Mouse (Mus musculus) liver, embryonic 11.5 days (tissue): ENCODE measurements around the gene Pde4dip. TPM values are rescaled to one million over a fixed set of nuclear protein-coding genes. Genes with fewer than 3 reads are reported as not detected.

Experiments used
- ATAC-seq: fragments of 200-750 bp; cut with Nextera tagmentation; replicated peaks from 2 replicates; pipeline ENCODE4 v1.8.0; 2017; ENCODE audit warnings: moderate number of reproducible peaks, mild to moderate bottlenecking, moderate TSS enrichment, moderate library complexity; ENCODE audit not compliant: low FRiP score
- DNase-seq: peaks from one replicate; pipeline ENCODE4 v3.0.0-alpha.2; 2017; ENCODE audit warnings: low spot score
- H3K27ac ChIP-seq: fragments of 300-500 bp; sonication (generic); 2 replicates; pipeline ENCODE4 v1.5.1; 2014; ENCODE audit warnings: mild to moderate bottlenecking, low read depth, low read length, control low read depth
- H3K27me3 ChIP-seq: fragments of 300-500 bp; sonication (generic); replicated peaks from 2 replicates; pipeline ENCODE4 v1.6.1; 2014; ENCODE audit warnings: low read length, mixed read lengths; ENCODE audit not compliant: control insufficient read depth, insufficient read depth
- H3K36me3 ChIP-seq: fragments of 300-500 bp; sonication (generic); 2 replicates; pipeline ENCODE4 v1.6.1; 2014; ENCODE audit warnings: mild to moderate bottlenecking, low read length, moderate library complexity, mixed read lengths; ENCODE audit not compliant: control insufficient read depth, insufficient read depth
- H3K4me1 ChIP-seq: fragments of 300-500 bp; sonication (generic); replicated peaks from 2 replicates; pipeline ENCODE4 v1.6.1; 2014; ENCODE audit warnings: low read length, mixed read lengths; ENCODE audit not compliant: control insufficient read depth, insufficient read depth
- H3K4me2 ChIP-seq: fragments of 300-500 bp; sonication (generic); 2 replicates; pipeline ENCODE4 v1.6.1; 2014; ENCODE audit warnings: mild to moderate bottlenecking, control low read depth, moderate library complexity
- H3K4me3 ChIP-seq: fragments of 300-500 bp; sonication (generic); 2 replicates; pipeline ENCODE4 v1.5.1; 2014; ENCODE audit warnings: low read depth, low read length, control low read depth
- H3K9ac ChIP-seq: fragments of 300-500 bp; sonication (generic); 2 replicates; pipeline ENCODE4 v1.6.1; 2014; ENCODE audit warnings: low read depth, low read length, control low read depth
- H3K9me3 ChIP-seq: fragments of 300-500 bp; sonication (generic); 2 replicates; pipeline ENCODE4 v1.6.1; 2016; ENCODE audit warnings: low read length, inconsistent platforms, mixed read lengths; ENCODE audit not compliant: control insufficient read depth
- WGBS: fragments of 180-500 bp; shearing (Covaris S2); extraction: QIAGEN DNeasy Blood & Tissue Kit; methylation state at CpG from one replicate; pipeline ENCODE4 v1.1.7; 2014; 5-methylcytosine and 5-hydroxymethylcytosine counted together
- polyA plus RNA-seq: library from polyadenylated mRNA; unstranded; fragments of >200 nt; fragmentation: Nextera tagmentation; extraction: Ambion mirVana; gene quantifications from 2 replicates; pipeline ENCODE4 v1.2.1, GENCODE M21; 2014

The Pde4dip gene
- polyA plus RNA-seq, 1 experiment from 2014 or later: 16.9 TPM

GRCm38 (mm10) chr3:97866696-97867095 lies 21.8 kb downstream of the Pde4dip start:
- no peak overlapping the region for H3K27ac ChIP-seq
- H3K36me3 ChIP-seq: no peaks in the 10 kb centered on the region
- H3K4me1 ChIP-seq: 0 out of 2 replicates have a peak, but pooled peaks cover 5% of the 10 kb centered on the region
- no peak for ATAC-seq
- peak overlapping the region; percentile 46 for H3K4me3 ChIP-seq
- no peak for DNase-seq
- 70% methylated on average over 4 of the region's 4 CpGs for WGBS
- no peaks in the 10 kb centered on the region for H3K9me3 ChIP-seq
- peak overlapping the region; percentile 72 for H3K4me2 ChIP-seq
- H3K9ac ChIP-seq: no peak overlapping the region
- H3K27me3 ChIP-seq: peaks cover 16% of the 10 kb centered on the region

GRCm38 (mm10) chr3:97860820-97861451 lies 27.6 kb downstream of the Pde4dip start:
- no peak for DNase-seq
- Histone ChIP-seq H3K9ac (no peak overlapping the region), H3K4me2 (no peak overlapping the region), H3K4me3 (no peak overlapping the region), H3K27me3 (peaks cover under 1% of the 10 kb centered on the region), H3K4me1 (no peaks in the 10 kb centered on the region), H3K9me3 (no peaks in the 10 kb centered on the region), H3K27ac (no peak overlapping the region), H3K36me3 (no peaks in the 10 kb centered on the region)
- 82% methylated on average over 7 of the region's 7 CpGs for WGBS
- ATAC-seq: no peak

GRCm38 (mm10) chr3:97859400-97859799 lies 29.1 kb downstream of the Pde4dip start:
- no peaks in the 10 kb centered on the region for H3K4me1 ChIP-seq
- no peak for ATAC-seq

DNA sequence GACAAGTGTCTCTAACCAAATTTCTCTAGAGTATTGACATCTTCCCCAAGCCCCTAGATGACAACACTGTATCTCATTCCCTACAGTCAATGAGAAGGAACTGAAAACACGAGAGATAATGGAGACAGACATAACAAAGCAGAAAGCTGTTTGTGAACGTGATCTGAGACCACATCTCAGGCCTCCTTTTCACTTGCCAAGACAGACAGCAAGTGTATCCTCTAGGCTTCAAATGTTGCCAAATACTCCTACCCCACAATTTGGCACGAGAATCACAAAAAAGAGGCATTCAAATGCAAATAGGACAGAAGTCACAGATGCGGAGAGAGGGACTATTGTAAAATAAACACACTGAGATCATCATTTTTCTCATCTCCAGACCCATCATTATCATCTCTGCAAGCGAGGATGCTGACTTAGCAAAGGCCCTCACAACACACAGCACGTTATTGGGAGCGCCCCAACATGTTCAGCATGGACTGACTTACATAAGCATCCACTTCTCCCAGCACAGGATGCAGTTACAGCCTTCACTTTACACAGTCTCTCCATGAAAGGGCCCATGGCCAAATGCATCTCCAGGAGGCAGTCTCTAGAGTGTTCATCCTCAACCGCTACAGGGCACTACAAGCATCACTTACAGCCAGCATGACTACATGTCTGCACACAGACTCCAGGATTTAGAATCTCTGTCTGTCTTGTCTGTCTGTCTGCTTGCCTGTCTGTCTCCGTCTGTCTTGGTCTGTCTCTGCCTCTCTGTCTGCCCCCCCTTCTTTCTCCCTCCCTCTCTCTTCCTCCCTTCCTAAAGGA lies 33.7 kb downstream of the Pde4dip start:
- Histone ChIP-seq H3K4me1 (no peaks in the 10 kb centered on the region), H3K4me3 (no peak overlapping the region), H3K27me3 (no peaks in the 10 kb centered on the region), H3K36me3 (no peaks in the 10 kb centered on the region), H3K9ac (no peak overlapping the region), H3K4me2 (no peak overlapping the region), H3K27ac (no peak overlapping the region), H3K9me3 (no peaks in the 10 kb centered on the region)
- DNase-seq: no peak
- 77% methylated on average over 9 of the region's 9 CpGs for WGBS
- no peak for ATAC-seq

More at GRCm38 (mm10) chr3:97859400-97859799, 29.1 kb downstream of the Pde4dip start:
- H3K9me3 ChIP-seq: no peaks in the 10 kb centered on the region
- no peak overlapping the region for H3K27ac ChIP-seq
- H3K27me3 ChIP-seq: no peaks in the 10 kb centered on the region
- no peak for DNase-seq
- no peak overlapping the region for H3K4me3 ChIP-seq
- no peaks in the 10 kb centered on the region for H3K36me3 ChIP-seq
- no peak overlapping the region for H3K4me2 ChIP-seq
- H3K9ac ChIP-seq: no peak overlapping the region
- WGBS: 63% methylated on average over 1 of the region's 1 CpGs

- H3K4me2 ChIP-seq: no peak overlapping the region
- H3K36me3 ChIP-seq: no peaks in the 10 kb centered on the region
- no peak overlapping the region for H3K27ac ChIP-seq
- no peaks in the 10 kb centered on the region for H3K9me3 ChIP-seq
- H3K27me3 ChIP-seq: no peaks in the 10 kb centered on the region
- ATAC-seq: no peak
- DNase-seq: no peak
- WGBS: 86% methylated on average over 2 of the region's 2 CpGs
- no peaks in the 10 kb centered on the region for H3K4me1 ChIP-seq
- H3K4me3 ChIP-seq: no peak overlapping the region
- no peak overlapping the region for H3K9ac ChIP-seq
Measured at GRCm38 (mm10) chr3:97851803-97852202, 36.7 kb downstream of the Pde4dip start.

GRCm38 (mm10) chr3:97847626-97848025 lies 40.9 kb downstream of the Pde4dip start:
- WGBS: 74% methylated on average over 3 of the region's 3 CpGs
- DNase-seq (no peak), ATAC-seq (no peak)
- Histone ChIP-seq H3K9ac (no peak overlapping the region), H3K9me3 (no peaks in the 10 kb centered on the region), H3K27ac (no peak overlapping the region), H3K36me3 (no peaks in the 10 kb centered on the region), H3K4me1 (no peaks in the 10 kb centered on the region), H3K27me3 (no peaks in the 10 kb centered on the region), H3K4me3 (no peak overlapping the region), H3K4me2 (no peak overlapping the region)

DNA sequence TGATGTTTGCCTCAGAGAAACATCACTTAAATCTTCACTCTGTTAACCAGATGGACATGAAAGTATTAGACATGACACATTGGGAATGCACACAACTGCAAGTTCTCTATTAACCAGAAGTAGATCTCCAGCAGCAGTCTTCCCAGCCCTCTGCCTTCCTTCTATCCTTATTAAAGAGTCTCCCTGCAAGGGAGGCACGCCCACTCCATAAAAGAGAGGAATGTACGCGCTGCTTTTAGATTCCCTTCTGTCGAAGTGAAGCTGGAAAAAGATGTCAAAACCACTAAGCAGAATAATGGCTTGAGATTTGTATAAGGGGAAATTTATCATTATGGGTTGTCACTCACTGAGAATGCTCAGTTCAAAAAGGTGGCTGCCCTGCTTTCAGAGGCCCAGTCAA lies 42.1 kb downstream of the Pde4dip start:
- Histone ChIP-seq H3K4me2 (no peak overlapping the region), H3K9me3 (no peaks in the 10 kb centered on the region), H3K27ac (no peak overlapping the region), H3K27me3 (no peaks in the 10 kb centered on the region), H3K4me3 (no peak overlapping the region), H3K4me1 (no peaks in the 10 kb centered on the region), H3K36me3 (no peaks in the 10 kb centered on the region), H3K9ac (no peak overlapping the region)
- 84% methylated on average over 4 of the region's 4 CpGs for WGBS
- DNase-seq (no peak), ATAC-seq (no peak)

DNA sequence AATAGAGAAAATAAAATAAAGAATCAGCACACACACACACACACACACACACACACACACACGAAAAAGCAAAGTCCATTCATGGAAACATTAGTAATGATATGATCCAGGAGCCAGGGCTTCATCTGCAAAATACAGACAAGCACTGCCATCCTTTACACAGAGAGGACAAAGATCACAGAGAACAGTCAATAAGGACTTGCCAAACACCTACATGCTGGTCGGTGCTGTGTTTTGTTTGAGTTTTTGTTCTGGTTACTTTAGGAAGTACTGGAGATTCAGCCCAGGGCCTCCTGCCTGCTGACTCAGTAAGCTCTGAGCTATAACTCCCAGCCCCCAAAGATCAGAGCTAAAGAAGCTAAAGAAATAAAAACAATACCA lies 43.7 kb downstream of the Pde4dip start:
- H3K36me3 ChIP-seq: no peaks in the 10 kb centered on the region
- H3K27ac ChIP-seq: no peak overlapping the region
- ATAC-seq: no peak
- H3K4me3 ChIP-seq: no peak overlapping the region
- 55% methylated on average over 2 of the region's 2 CpGs for WGBS
- no peaks in the 10 kb centered on the region for H3K27me3 ChIP-seq
- no peak overlapping the region for H3K4me2 ChIP-seq
- H3K9ac ChIP-seq: no peak overlapping the region
- no peak for DNase-seq
- H3K4me1 ChIP-seq: no peaks in the 10 kb centered on the region
- H3K9me3 ChIP-seq: no peaks in the 10 kb centered on the region
